Mouse (Mus musculus): ENCODE measurements around the gene Kcns1. TPM values are rescaled to one million over a fixed set of nuclear protein-coding genes. Genes with fewer than 3 reads are reported as not detected.

Gene Kcns1
- polyA plus RNA-seq, 1 experiment from 2014 or later: 1.1 TPM

- H3K4me3 ChIP-seq (ENCODE audit: low read depth, low read length): no peak overlapping the region
- H3K36me3 ChIP-seq (ENCODE audit: control insufficient read depth, insufficient read depth, low read length): peaks cover 10% of the 10 kb centered on the region; the same call in 1 of the 2 replicates
- H3K9me3 ChIP-seq (ENCODE audit: control insufficient read depth, low read length): no peaks in the 10 kb centered on the region
- H3K27me3 ChIP-seq (ENCODE audit: control insufficient read depth, insufficient read depth, low read length): no peaks in the 10 kb centered on the region
- no peaks in the 10 kb centered on the region for H3K4me1 ChIP-seq (ENCODE audit: control insufficient read depth, insufficient read depth, low read length)
- ATAC-seq (ENCODE audit: low read depth): no peak
- H3K27ac ChIP-seq (ENCODE audit: low read depth, low read length): no peak overlapping the region
- no peak overlapping the region for H3K9ac ChIP-seq (replicated peaks; ENCODE audit: low read depth, low read length)
- WGBS: 94% methylated on average over 6 of the region's 6 CpGs
- H3K4me2 ChIP-seq (ENCODE audit: low read depth, low read length): no peak overlapping the region
Measured at GRCm38 (mm10) chr2:164119503-164119902, 51.4 kb downstream of the Kcns1 start.

- no peak for ATAC-seq (ENCODE audit: low read depth)
- Histone ChIP-seq H3K9me3 (ENCODE audit: control insufficient read depth, low read length) (no peaks in the 10 kb centered on the region), H3K27me3 (ENCODE audit: control insufficient read depth, insufficient read depth, low read length) (no peaks in the 10 kb centered on the region), H3K4me3 (ENCODE audit: low read depth, low read length) (no peak overlapping the region), H3K4me2 (ENCODE audit: low read depth, low read length) (no peak overlapping the region), H3K36me3 (ENCODE audit: control insufficient read depth, insufficient read depth, low read length) (peaks cover 6% of the 10 kb centered on the region; the same call in 1 of the 2 replicates), H3K4me1 (ENCODE audit: control insufficient read depth, insufficient read depth, low read length) (no peaks in the 10 kb centered on the region), H3K27ac (ENCODE audit: low read depth, low read length) (no peak overlapping the region), H3K9ac (replicated peaks; ENCODE audit: low read depth, low read length) (no peak overlapping the region)
- 92% methylated on average over 10 of the region's 10 CpGs for WGBS
Measured at GRCm38 (mm10) chr2:164115531-164115930, 55.4 kb downstream of the Kcns1 start.

GRCm38 (mm10) chr2:164114051-164114450, 56.9 kb downstream of the Kcns1 start:
- Histone ChIP-seq H3K9me3 (ENCODE audit: control insufficient read depth, low read length) (no peaks in the 10 kb centered on the region), H3K27me3 (ENCODE audit: control insufficient read depth, insufficient read depth, low read length) (no peaks in the 10 kb centered on the region), H3K27ac (ENCODE audit: low read depth, low read length) (no peak overlapping the region), H3K4me2 (ENCODE audit: low read depth, low read length) (no peak overlapping the region), H3K9ac (replicated peaks; ENCODE audit: low read depth, low read length) (no peak overlapping the region), H3K36me3 (ENCODE audit: control insufficient read depth, insufficient read depth, low read length) (peaks cover 3% of the 10 kb centered on the region; the same call in 1 of the 2 replicates), H3K4me1 (ENCODE audit: control insufficient read depth, insufficient read depth, low read length) (no peaks in the 10 kb centered on the region), H3K4me3 (ENCODE audit: low read depth, low read length) (no peak overlapping the region)
- WGBS: 97% methylated on average over 6 of the region's 6 CpGs
- no peak for ATAC-seq (ENCODE audit: low read depth)

Other genes with a start within 250 kb of the Kcns1 start
- 466 and 481 TPM in 2 replicates for gene Ywhab, start 176.2 kb downstream of the Kcns1 start, polyA plus RNA-seq (2014; fragmentation: Nextera tagmentation; extraction: Ambion mirVana)
- 2.0 and 2.8 TPM in 2 replicates for gene Pabpc1l, start 145.7 kb downstream of the Kcns1 start, polyA plus RNA-seq (2014; fragmentation: Nextera tagmentation; extraction: Ambion mirVana)
- 24.7 and 26.3 TPM in 2 replicates for gene Stk4, start 100.8 kb downstream of the Kcns1 start, polyA plus RNA-seq (2014; fragmentation: Nextera tagmentation; extraction: Ambion mirVana)
- gene Tomm34, start 99.9 kb downstream of the Kcns1 start, polyA plus RNA-seq (2014; fragmentation: Nextera tagmentation; extraction: Ambion mirVana): 49.4 and 49.7 TPM in 2 replicates
- gene Wfdc5, start 11.6 kb upstream of the Kcns1 start, polyA plus RNA-seq (2014; fragmentation: Nextera tagmentation; extraction: Ambion mirVana): not detected in 2 replicates
- not detected in 2 replicates for gene Wfdc12, start 19.5 kb upstream of the Kcns1 start, polyA plus RNA-seq (2014; fragmentation: Nextera tagmentation; extraction: Ambion mirVana)
- not detected in 2 replicates for gene Wfdc15a, start 29.0 kb upstream of the Kcns1 start, polyA plus RNA-seq (2014; fragmentation: Nextera tagmentation; extraction: Ambion mirVana)
- gene Wfdc15b, start 50.5 kb upstream of the Kcns1 start, polyA plus RNA-seq (2014; fragmentation: Nextera tagmentation; extraction: Ambion mirVana): not detected in 2 replicates
- not detected in 2 replicates for gene Svs2, start 67.4 kb upstream of the Kcns1 start, polyA plus RNA-seq (2014; fragmentation: Nextera tagmentation; extraction: Ambion mirVana)
- gene Svs3b, start 85.5 kb upstream of the Kcns1 start, polyA plus RNA-seq (2014; fragmentation: Nextera tagmentation; extraction: Ambion mirVana): not detected in 2 replicates
- not detected in 2 replicates for gene Svs4, start 107.3 kb upstream of the Kcns1 start, polyA plus RNA-seq (2014; fragmentation: Nextera tagmentation; extraction: Ambion mirVana)
- not detected in 2 replicates for gene Svs3a, start 118.2 kb upstream of the Kcns1 start, polyA plus RNA-seq (2014; fragmentation: Nextera tagmentation; extraction: Ambion mirVana)
- gene Svs6, start 145.6 kb upstream of the Kcns1 start, polyA plus RNA-seq (2014; fragmentation: Nextera tagmentation; extraction: Ambion mirVana): not detected in 2 replicates
- not detected in 2 replicates for gene Svs5, start 161.6 kb upstream of the Kcns1 start, polyA plus RNA-seq (2014; fragmentation: Nextera tagmentation; extraction: Ambion mirVana)
- gene Slpi, start 218.0 kb upstream of the Kcns1 start, polyA plus RNA-seq (2014; fragmentation: Nextera tagmentation; extraction: Ambion mirVana): not detected in 2 replicates
- gene Rbpjl, start 232.0 kb upstream of the Kcns1 start, polyA plus RNA-seq (2014; fragmentation: Nextera tagmentation; extraction: Ambion mirVana): 0.11 and 0.17 TPM in 2 replicates
- 0.36 and 0.82 TPM in 2 replicates for gene Matn4, start 234.0 kb upstream of the Kcns1 start, polyA plus RNA-seq (2014; fragmentation: Nextera tagmentation; extraction: Ambion mirVana)

Data from neural tube, embryonic 14.5 days (tissue).